Mouse (Mus musculus): ENCODE measurements around the gene Ngb.
A peak's percentile ranks its signal among the peaks of the same experiment; 100 is the strongest.

Gene Ngb

DNA sequence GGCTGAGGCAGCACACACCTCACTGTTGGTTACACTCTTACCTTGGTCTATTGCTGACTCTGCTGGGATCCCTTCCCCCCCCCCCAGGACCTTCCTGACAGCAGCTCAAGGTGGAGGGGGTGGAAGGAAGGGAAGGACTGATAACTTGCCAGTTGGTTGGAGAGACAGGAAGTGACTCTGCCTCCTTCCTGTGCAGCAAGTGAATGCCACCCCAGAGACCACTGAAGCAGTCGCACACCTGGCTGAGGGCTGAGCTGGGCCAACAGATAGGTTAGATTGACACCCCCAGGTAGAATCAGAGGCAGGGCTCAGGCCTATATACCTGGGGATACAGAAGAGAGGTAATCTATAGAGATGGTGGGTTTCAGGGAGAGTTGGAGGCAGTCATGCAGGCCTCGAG is 10.4 kb downstream of the Ngb start:
- DNase-seq (ENCODE audit: low spot score in 2 of 2), result no peak

DNA sequence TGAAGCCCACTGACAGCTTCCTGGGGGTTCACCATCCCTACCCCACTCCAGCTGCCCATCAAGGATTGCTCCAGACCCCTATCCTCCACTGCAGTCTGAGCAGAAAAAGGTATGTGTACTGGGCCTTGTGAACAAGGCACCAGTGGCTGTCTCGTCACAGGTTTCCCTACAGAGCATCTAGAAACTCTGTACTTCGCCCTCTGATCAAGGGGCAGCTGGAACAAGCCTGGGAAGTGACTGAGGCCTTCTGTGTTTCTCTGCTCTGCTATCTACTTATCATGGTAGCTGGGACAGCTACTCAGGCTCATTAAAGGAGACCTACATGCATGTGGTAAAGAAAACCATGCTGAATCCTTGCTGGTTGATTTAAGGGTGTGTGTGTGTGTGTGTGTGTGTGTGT is 12.6 kb downstream of the Ngb start:
- no peak for DNase-seq (ENCODE audit: low spot score in 2 of 2)

DNA sequence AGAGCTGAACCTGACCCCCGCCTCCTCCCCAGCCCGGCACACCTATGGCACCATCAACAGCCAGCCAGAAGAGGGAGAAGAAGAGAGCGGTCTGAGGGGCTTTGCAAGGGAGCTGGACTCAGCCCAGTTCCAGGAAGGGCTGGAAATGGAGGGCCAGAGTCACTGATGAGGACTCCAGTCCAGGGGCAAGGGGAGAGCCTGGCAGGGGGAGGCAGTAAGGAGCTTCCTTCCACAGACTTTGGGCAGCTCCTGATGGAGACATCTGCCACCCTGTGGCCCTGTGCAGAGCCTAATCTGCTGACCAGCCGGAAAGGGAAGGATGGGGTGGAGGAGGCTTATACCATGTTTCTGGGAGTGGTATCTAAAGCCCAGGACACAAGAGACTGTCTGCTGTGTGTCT is 13.1 kb downstream of the Ngb start:
- no peak for DNase-seq (ENCODE audit: low spot score in 2 of 2)

DNA sequence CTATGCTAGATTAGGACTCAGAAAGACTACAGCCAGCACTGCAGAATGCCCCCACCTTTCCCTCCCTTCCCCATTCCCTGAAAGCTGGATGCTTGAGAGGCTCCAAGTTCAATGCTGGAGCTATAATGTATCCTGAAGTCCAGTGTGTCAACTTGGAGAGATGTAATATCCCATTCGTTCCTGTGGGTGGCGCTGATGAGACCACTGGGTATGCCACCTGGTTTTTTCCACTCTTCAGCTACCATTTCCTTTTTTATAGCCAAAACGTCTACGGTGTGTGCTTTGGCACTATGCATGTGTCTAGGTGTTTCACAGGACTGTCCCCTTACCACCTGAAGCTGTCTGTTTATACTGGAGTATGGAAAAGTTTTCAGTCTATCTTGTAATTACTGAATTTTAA is 14.0 kb downstream of the Ngb start:
- no peak for DNase-seq (ENCODE audit: low spot score in 2 of 2)

DNA sequence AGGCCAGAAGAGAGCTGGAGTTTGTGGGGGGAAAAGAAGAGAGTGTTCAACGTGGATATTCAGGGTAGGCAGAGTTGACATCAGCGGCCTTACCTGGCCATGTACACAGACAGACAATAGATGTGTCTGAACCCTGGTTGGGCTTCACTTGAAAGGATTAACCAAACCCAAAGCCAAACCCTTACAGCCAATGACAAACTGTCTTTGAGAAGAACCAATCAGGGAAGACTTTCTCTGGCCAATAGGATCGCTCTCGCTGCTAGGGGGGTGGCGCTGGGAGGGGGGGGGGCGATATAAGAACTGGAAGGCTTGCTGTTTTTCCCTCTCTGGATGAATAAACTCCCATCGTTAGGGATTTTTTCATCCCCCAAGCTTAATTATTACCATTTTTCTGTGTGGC is 15.1 kb downstream of the Ngb start:
- DNase-seq (ENCODE audit: low spot score in 2 of 2), result no peak

DNA sequence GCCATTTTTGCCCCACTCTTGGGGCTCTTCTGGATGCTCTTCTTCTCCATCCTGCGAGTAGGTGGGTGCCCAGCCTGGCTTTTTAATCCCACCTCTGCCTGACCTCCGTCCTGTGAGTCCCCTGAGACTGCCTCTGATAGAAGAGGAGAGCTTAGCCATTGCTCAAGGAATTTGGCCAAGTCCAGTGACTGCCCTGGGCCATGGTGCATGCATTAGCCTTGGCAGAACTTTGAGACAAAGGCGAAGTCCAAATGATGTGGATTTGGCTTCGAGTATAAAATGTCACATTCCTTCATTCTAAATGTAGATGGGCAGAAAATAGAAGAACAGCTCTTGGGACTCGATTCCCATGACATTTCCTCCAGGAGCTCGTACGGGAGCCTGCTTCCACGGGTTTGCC is 19.5 kb downstream of the Ngb start:
- DNase-seq (ENCODE audit: low spot score in 2 of 2), result no peak

DNA sequence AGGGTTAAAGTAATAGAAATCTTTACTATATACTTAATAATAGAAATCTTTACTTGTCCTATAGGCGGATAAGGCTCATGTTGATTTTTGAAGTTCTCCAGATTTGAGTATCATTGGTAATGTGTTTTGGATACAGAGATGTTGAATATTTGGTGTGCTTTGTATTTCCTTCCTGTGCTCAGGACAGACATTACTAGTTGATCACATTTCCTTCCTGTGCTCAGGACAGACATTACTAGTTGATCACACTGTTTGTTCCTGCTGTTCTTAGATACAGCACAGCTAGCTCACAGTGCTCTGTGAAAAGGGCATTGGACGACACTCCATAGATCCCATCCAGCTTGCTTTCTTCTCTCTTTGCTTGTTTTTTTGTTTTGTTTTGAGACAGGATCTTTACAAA is 25.7 kb downstream of the Ngb start:
- no peak for DNase-seq (ENCODE audit: low spot score in 2 of 2)

DNA sequence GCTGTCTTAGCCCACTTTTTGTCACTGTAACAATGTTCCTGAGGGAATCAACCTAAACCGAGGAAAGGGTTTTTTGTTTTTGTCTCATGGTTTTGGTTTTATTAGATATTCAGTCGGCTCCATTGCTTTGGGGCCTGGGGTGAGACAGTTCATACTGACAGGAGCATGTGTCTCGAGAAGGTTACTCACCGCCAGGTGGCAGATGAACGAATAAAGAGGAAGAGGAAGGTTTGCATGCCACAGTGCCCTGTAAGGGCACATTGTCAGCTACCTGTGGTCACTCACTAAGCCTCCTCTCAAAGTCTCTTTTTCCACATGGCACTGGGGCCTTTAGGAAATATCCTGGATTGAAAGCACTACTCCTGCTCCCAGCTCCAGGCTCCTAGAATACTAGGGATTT is 31.8 kb downstream of the Ngb start:
- no peak for DNase-seq (ENCODE audit: low spot score in 2 of 2)

DNA sequence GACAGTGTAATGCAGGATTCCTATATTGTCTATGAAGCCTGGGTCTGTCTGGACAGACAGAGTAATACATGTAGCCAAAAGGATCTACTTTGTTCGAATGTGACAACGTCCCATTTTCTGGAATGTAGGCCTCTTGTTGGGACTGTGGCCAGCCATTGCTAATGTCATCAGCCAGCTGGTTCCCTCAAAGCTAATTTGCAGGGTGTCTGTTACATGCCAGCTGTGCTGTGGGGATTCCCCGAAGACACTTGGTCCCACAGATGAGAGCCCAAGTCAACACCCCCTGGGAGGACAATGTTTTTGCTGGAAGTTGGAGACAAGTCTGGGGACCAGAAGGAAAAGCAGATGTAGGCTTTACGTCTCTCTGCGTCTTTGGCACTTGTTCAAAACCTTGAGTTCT is 35.9 kb downstream of the Ngb start:
- no peak for DNase-seq (ENCODE audit: low spot score in 2 of 2)

DNA sequence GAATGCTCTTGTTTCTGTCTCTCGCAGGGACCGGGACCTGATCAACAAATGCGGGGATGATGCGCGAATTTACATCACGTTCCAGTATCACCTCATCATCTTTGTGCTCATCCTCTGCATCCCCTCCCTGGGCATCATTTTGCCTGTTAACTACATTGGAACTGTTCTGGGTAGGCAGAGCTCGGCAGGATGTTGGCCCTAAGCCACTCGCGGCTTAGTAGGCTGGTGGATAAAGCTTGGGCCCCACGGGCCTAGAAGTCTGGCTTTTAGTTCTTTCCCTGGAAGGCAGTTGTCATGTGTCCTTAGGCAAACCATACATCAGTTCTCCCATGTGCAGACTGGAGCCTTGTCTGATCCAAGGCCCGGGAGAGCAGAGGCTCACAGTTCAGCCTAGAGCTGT is 36.9 kb downstream of the Ngb start:
- peak in 1 of 2 experiments; percentile 33 for DNase-seq (ENCODE audit: low spot score in 2 of 2)

DNA sequence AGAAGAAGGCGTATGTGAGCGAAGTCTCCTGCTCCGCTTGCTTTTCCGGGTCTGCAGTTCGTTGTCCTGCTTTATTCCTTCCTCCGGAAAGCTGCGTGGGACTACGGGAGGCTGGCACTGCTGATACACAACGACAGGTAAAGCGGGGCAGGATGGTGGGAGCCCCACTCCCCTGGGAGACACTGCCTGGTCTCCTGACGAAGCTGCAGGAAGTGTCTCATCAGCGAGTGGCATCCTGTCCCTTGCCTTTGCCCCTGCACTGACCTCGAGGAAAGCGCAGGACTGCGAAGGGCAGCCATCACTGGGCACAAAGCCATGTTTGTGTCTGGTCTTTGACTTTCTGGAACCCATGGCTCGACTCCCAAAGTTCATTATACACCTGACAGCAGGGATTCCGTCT is 45.3 kb downstream of the Ngb start:
- no peak for DNase-seq (ENCODE audit: low spot score in 2 of 2)

DNA sequence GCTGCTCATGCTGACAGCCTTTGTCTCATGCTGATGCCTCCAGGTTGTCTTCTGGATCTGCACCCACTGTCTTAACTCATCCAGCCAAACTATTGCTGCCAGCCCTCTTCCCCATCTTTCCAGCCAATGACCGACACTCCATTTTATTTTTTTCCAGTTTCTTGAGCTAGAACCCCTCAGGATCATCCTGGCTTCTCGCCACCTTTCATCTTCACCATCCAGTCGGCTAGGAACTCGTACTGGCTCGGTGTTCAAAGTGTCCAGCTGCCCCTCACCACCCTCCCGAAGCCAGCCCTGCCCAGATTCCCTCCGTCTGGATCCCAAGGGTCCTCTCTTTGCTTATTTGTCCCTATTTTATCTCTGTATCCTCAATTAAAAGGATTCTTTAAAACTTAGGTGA is 47.5 kb downstream of the Ngb start:
- DNase-seq (ENCODE audit: low spot score in 2 of 2), result no peak

DNA sequence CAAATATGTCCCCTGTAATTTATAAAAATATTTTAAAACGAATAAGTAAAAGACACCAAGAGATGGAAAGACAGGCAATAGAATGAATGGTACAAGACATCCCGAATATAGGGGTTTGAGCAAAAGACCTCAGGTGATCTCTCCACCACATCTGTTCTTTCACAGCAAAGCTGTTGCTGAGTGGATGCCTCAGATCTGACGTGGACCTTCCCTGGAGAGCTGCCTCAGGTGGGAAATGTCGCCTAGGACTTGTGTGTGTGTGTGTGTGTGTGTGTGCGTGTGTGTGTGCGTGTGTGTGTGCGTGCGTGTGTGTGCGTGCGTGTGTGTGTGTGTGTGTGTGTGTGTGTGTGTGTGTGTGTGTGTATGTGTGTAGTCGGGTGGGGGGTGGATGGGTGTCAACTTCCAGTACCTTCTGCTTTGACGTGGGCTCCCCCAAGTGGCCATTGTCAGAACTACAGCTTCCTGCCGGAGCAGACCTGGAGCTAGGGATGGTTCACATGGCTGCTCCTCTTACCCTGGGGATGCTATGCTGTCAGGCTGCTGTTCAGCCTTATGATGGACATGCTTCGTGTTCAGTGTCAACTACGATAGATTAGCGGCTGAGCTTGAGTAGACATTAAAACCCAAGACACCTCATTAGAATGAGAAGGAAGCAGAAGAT is 49.5 kb downstream of the Ngb start:
- DNase-seq (ENCODE audit: low spot score in 2 of 2), result peak; percentile 92 to 96

DNA sequence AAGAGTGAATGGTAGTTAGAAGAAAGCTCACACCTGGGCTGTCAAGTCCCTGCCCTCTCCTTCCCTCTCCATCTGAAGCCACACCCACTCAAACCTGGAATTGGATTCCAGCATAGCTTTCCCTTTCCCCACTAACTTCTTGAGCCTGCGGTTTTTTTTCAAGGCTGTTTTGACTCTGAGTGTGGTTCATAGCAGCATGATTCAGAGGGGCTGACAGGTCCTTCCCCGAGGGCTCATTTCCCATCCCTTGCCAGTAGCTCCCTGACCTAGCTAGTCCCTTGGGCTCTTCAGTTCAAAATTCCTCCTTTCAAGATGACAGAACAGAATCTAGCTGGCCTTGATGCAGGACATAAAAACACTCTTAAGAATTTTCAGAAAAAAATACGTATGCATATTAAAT is 54.8 kb downstream of the Ngb start:
- no peak for DNase-seq (ENCODE audit: low spot score in 2 of 2)
